Mouse (Mus musculus): ENCODE data around the gene Gm20388.

DNA sequence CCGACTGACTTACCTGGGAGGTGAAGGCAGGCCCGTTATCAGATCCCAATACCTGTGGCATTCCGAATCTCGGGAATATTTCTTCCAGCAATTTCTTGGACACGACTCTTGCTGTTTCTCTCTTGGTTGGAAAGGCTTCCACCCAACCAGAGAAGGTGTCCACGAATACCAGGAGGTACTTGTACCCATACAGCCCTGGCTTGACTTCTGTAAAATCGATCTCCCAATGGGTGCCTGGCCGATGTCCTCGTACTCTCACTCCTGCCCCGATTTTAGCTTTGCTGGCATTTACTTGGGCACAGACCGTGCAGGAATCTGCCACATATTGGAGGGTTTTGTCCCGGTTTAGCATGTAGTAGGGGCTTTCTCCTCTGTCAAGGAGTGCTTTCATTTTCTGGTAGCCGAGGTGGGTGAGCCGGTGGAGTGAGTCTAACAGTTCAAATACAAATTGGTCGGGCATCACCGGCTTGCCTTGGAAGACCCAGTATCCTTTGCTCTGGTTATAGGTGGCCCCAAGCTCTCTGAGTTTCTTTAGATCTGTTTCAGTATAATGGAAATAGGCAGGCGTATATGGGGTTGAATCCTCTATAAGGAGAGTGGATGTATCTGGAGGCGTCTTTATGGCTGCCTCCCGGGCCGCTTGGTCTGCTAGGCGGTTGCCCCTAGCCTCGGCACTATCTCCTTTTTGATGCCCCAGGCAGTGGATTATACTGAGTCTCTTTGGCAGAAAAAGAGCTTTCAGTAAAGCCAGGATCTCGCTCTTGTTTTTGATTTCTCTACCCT lies 3518.5 kb downstream of the Gm20388 start:
- TF ChIP-seq CTCF (IDR thresholded peaks at IDR 0.05; ENCODE audit: borderline replicate concordance, insufficient read depth, low read depth, low read length) (no peak), POLR2A (IDR thresholded peaks at IDR 0.05; ENCODE audit: borderline replicate concordance, insufficient read depth, low read length) (no peak)
